Mouse (Mus musculus) cerebellum, adult 11-12 months (tissue): Measurements from ENCODE around the gene Bcas1.

Experiments used
- DNase-seq: peaks from one replicate; pipeline ENCODE4 v3.0.0; 2022

Gene Bcas1

DNA sequence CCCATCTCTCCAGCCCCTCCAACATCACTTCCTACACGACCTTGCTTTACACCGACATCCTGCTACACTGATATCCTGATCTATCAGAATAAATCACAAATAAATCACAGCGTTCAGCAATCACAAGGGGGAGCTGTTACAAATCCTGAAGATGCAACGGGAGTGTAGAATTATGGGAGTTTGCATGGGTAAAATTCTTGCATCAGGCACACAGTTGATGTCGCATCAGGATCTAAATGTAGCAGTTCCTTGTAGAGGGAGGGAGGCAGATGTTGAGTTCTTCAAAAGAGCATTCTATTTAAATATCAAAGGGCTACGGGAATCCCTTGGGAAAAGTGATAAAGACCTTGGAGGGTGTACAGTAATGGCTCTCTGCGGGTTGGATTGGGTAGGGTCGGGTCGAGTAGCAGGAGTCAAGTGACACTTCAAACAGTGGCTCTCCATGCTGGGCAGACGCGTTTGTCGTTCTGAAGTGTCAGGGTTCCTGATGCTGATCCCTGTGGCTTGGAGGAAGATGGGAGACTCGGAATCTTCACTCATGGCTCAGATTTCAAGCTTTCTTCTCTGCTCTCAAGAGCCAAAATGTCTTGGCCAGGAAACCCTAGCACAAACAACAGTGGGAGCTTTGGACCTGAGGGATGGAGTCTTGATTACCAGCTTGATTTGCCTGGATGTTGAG is 16.0 kb downstream of the Bcas1 start:
- no peak for DNase-seq

- DNase-seq = no peak
Measured at GRCm38 (mm10) chr2:170410677-170411489, 16.8 kb downstream of the Bcas1 start.

GRCm38 (mm10) chr2:170406438-170406837 is 21.2 kb downstream of the Bcas1 start:
- peak; percentile 20 for DNase-seq

DNA sequence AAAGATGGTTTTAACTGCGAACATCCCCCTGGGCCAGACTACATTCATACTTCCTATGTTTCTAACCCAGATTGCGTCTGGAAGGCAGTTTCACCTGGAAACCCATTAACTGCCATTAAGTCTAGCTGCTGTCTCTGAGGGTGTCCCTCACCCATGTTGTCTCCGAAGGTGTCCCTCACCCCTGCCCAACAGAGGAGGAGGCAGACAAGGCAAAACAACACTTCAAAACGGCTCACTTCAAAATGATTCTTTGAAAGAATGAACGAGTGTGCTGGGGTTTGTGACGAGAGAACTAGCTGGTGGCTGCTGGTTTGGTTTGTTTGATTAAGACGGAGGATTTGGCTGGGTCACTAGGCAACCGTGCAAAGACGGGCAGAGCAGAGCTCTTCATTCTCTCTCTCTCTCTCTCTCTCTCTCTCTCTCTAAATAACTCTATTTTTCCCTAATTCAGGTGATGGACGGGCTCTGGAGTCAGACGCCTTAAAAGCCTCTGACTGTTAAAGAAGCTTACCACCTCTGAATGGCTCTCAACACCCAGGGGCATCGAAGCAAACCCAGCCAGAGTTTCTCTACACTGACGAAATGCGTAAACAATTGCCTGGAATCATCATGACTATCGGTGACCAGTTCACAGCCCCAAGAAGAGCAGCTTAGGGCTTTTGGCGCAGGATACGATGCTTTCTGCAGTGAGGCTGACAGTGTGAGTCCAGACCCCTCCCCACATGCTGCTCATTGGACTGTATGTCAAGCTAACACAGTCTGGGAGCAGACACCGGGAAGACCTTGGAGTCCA is 22.7 kb downstream of the Bcas1 start:
- DNase-seq = no peak

GRCm38 (mm10) chr2:170403666-170404385 is 23.8 kb downstream of the Bcas1 start:
- no peak for DNase-seq

- peak; percentile 39 for DNase-seq
Measured at GRCm38 (mm10) chr2:170401211-170401799, 26.3 kb downstream of the Bcas1 start.

- no peak for DNase-seq
Measured at GRCm38 (mm10) chr2:170400666-170401065, 27.0 kb downstream of the Bcas1 start.

- no peak for DNase-seq
Measured at GRCm38 (mm10) chr2:170391994-170392393, 35.7 kb downstream of the Bcas1 start.

GRCm38 (mm10) chr2:170388320-170388719 is 39.3 kb downstream of the Bcas1 start:
- no peak for DNase-seq

GRCm38 (mm10) chr2:170385556-170385955 is 42.1 kb downstream of the Bcas1 start:
- DNase-seq = no peak

- no peak for DNase-seq
Measured at GRCm38 (mm10) chr2:170384770-170385169, 42.9 kb downstream of the Bcas1 start.

- no peak for DNase-seq
Measured at GRCm38 (mm10) chr2:170373391-170373790, 54.3 kb downstream of the Bcas1 start.

GRCm38 (mm10) chr2:170365676-170366075 is 62.0 kb downstream of the Bcas1 start:
- DNase-seq = no peak

- DNase-seq = no peak
Measured at GRCm38 (mm10) chr2:170365271-170365670, 62.4 kb downstream of the Bcas1 start.

GRCm38 (mm10) chr2:170356667-170357374 is 70.8 kb downstream of the Bcas1 start:
- no peak for DNase-seq

- peak; percentile 44 for DNase-seq
Measured at GRCm38 (mm10) chr2:170354963-170355367, 72.7 kb downstream of the Bcas1 start.

DNA sequence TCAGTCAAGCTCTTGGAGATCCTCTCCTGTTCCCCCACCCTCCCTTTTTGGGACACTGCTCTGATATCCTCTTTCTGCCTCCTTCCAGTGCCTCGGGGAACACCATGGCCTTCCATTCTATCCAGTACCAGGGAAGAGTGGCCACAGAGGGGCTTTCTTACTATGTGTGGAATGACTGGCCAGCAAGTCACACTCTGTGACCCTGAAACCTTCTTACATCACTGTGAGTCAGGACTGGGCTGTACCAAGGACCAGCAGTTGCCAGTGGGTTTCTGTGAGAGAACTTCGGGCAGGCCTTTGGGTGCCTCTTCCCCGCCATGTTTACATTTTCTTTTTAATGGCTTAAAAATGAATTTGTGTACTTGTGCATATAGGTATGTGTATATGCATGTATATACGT is 75.4 kb downstream of the Bcas1 start:
- no peak for DNase-seq

DNA sequence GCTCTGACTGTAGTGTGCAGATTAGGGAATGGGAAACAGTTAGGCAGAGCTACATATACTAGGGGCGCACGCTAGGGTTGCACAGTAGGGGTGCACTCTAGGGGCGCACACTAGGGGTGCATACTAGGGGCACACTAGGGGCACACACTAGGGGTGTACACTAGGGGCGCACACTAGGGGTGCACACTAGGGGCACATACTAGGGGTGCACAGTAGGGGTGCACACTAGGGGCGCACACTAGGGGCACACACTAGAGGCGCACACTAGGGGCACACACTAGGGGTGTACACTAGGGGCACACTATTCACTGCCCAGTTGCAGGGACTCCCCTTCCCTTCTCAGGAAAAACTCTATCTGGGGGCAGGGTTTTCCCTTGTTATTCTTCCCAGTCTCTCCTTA is 75.8 kb downstream of the Bcas1 start:
- DNase-seq = no peak

GRCm38 (mm10) chr2:170349784-170350183 is 77.9 kb downstream of the Bcas1 start:
- DNase-seq = no peak

GRCm38 (mm10) chr2:170349096-170349495 is 78.5 kb downstream of the Bcas1 start:
- DNase-seq = no peak

DNA sequence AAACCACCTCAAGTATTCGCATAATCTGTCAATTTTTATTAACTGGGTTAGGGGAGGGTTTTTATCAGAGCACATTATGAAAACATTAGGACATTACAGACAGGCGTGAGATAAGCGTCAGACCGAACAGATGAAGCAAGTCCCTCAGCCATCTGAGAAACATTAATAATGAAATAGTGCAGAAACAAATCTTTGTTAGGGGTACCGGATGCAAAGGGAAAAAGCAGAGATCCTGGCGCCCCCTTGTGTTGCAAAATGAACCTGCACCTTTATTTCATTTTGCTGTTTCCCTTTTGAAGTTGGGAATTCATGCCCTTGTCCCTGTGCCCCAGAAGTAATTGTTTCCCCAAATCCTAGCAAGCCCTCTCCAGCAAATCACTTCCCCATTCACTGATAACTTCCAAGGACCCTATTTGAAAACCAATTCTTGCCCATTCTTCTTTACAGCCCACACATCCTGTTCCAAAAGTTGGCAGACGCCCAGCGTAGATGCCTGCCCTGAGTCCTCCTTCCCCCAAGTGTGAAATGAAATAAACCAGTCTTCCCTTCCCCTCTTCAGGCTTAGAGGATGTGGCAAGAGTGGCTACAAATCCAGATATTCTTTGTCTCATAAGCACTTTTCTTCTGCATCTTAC is 80.4 kb downstream of the Bcas1 start:
- no peak for DNase-seq
